Mouse (Mus musculus) liver, adult 10 weeks (tissue): ENCODE results near the gene Mrpl20. TPM values are rescaled to one million over a fixed set of nuclear protein-coding genes. Genes with fewer than 3 reads are reported as not detected.

Experiments used
- polyA plus RNA-seq: library from polyadenylated mRNA; stranded (reverse); fragments of 350-450 nt; fragmentation: Illumina TruSeq; extraction: RNeasy Lipid Tissue Mini Kit (QIAGEN cat#74804); gene quantifications from one replicate; pipeline ENCODE4 v1.2.3, GENCODE M21; 2014; ENCODE audit warnings: low read depth, low replicate concordance

Gene Mrpl20
- polyA plus RNA-seq = 46.8 TPM

DNA sequence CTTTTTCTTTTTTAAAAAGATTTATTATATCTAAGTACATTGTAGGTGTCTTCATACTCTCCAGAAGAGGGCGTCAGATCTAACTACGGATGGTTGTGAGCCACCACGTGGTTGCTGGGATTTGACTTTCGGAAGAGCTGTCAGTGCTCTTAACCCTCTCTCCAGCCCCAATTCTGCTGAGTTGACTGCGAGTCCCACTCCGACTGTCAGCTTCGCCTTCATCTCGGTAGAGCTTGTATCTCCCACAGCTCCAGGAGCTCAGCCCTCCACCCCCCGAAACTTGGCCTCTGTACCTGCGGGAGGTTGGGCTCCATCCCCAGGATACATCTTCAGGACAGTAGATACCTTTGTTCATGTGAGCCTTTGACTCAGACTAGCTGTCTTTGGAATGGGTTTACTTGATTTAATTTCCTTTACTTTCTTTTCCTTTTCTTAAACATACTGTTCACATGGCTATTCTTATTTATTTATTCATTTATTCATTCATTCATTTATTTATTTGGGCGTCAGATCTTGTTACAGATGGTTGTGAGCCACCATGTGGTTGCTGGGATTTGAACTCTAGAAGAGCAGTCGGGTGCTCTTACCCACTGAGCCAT is at the start of gene Mrpl20:
TSS of gene Mrpl20 (plus strand) at position 138 of the 599 bp plus-strand sequence.

DNA sequence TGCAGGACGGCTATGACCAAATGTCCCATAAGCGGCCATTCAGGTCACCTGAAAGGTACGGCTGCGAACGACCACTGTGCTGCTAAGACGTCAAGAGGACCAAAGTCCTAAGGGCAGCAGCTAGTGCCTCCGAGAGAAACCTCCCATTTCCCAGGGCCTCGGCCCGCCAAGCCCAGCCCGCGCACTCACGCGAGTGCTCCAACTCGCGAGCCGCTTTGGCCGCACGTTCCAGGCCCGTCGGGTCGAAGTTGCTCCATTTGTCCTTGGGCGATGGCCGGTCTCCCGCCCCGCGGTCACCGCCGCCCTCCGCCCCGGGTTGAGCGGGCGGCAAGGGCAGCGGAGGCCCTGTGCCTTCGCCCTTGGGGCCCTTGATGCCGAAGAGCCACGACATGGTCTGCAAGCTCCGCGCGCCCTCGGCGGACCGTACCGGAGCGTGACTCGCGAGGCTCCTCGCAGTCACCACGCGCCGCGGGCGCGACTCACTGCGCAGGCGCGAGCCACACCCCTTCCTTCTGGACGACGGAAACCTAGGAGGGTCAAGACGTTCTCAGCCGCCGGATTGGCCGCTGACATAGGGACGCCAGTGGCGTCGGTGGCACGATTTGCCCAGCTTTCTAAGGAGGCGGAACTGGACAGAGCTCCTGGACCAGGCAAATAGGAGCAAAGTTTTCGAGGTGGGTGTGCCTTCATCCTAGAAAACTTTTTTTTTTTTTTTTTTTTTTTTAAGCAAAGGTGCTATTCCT is 41.9 kb upstream of the Mrpl20 start, which contains the start of gene Atad3a:
TSS of gene Atad3a (minus strand) at position 481 of the 743 bp plus-strand sequence.

DNA sequence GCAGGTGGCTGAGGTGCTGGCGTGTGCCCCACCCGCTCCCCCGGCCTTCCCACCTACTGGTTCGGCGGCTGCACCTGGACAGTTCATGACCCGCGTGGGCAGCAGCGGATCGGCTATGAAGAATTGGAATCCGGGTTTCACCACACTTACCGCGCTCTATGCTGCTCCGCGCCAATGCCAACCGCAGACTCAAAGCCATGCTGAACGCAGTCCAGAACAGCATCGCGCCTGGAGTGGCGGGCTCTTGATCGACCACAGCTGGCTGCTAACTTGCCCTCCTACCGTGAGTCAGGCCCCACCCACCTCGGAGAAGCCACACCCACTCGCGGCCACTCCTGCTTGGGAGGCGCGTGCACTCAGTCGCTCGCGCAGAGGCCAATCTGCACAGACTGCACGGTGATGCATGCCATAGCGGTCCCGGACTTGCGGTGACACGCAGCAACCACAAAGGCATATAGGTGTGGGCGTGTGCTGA is 28.4 kb upstream of the Mrpl20 start, which contains the start of gene Vwa1:
TSS of gene Vwa1 (minus strand) at position 419 of the 475 bp plus-strand sequence.

DNA sequence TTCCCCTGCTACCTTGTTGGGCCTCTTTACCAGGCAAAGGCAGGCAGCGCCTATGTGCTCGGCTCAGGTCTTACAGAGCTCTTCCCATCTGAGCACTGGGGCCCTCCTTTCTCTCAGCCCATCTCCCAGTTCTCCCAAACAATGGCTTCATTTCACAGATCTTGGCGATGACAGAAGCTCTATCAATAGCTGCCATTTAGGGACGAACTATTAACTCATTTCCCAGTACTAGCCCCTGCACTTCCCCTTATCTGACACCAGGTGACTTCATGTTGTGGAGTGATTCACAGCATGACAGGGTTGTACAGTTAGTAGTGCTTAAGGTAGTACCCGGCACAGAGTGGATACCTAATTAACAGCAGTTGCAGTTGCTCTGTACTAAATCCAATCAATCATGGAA is 16.9 kb upstream of the Mrpl20 start, which contains the start of gene Tmem88b:
TSS of gene Tmem88b (minus strand) at position 56 of the 400 bp plus-strand sequence.

DNA sequence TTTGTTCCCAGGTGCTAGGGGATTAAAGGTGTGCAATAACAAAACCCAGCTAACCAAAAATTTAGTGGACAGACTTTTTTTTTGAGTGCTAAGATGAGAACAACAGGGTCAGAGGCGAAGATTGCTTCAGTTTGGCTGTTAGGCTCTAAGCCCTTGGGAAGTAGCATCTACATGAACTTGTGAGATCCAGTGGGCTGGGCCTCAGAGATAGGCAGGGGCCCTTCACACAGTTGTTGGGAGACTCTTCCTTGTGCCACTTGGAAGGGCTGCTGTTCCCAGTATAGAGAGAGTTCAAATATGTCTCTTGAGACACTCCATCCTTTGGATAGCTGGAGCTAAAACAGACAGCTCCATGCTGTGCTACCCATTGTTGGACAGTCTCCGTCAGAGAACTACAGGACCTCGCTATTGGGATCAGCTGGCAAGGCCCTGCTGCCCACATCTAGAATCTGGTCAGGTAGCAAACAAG is 12.6 kb upstream of the Mrpl20 start, which contains the start of gene Ankrd65:
TSS of gene Ankrd65 (plus strand) at position 419 of the 469 bp plus-strand sequence.

DNA sequence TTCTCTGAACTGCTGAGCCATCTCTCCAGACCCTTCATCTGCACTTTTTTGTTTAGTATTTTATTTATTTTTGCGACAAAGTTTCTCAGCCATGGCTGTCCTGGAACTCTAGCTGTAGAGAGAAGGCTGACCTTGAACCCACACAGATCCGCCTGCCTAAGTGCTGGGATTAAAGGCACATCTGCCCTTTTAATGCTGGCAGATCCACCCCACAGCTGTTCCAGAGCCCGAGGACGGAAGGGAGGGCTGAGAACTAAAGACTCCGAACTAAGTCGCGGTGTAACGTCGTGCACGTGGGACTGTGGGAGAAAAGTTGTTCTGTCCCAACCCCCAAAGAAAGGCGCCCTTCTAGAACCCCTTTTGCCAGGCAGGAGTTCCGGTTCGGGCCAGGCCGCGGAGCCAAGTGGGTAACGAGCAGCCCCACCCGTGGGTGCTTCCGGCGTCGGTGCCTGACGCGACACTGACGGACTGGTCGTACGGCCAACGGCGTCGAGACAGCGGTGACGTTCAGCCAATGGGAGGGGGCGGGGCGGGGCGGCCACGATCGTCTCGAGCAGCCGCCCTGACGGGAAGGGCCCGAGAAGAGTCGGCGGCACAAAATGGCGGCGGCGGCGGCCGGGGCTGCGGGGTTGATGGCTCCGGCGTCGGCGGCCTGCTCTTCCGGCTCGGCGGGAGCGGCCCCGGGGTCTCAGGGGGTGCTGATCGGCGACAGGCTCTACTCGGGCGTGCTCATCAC is 9.4 kb downstream of the Mrpl20 start, which contains the start of gene Ccnl2:
TSS of gene Ccnl2 (plus strand) at position 561 of the 736 bp plus-strand sequence.

DNA sequence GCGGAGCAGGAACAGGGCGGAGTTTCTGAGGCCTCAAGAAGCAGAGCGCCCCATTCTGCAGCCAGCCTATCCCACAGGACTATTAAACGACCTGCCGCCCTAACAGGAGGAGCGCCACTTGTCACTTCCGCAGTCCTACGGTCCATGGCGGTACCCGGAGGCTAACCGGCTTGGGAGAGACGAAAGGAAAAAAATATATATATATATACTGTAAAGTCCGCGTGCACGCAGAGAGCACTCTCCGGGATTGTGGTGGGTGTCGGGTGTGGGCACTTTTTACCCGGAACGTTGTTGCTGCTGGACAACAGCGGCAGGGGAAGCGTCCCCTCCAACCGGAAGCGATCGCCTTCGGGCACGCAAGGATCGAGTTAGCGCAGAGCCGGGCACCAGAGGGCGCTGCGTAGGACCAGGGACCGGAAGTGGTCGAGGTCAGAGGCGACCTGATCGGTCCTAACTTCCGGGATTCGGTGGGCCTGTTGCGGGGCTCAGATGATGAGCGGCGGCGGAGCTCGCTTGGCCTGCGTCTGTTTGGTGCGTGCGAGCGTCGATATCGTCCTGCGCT is 28.6 kb downstream of the Mrpl20 start, which contains the start of gene Aurkaip1:
TSS of gene Aurkaip1 (plus strand) at position 68 of the 562 bp plus-strand sequence.

DNA sequence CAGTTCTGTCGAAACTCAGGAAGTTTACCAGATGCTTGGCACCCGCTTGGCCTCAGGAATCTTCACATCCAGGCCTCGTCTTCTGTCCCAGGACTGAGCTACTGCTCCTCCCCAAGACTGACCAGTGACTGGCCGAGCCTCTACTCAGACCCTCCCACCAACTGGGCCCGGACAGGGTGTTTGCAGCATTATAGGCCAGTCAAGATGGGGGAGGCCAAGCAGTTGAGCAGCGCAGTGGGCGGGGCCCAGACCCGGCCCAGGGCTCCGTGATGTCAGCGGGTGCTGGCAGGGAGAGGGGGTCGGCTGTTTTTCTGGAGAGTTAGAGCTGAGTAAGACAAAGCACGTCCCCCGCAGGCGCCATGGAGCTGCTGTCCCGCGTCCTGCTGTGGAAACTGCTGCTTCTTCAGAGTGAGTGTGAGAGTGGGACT is 36.8 kb downstream of the Mrpl20 start, which contains the start of gene Mxra8:
TSS of gene Mxra8 (plus strand) at position 198 of the 428 bp plus-strand sequence.

DNA sequence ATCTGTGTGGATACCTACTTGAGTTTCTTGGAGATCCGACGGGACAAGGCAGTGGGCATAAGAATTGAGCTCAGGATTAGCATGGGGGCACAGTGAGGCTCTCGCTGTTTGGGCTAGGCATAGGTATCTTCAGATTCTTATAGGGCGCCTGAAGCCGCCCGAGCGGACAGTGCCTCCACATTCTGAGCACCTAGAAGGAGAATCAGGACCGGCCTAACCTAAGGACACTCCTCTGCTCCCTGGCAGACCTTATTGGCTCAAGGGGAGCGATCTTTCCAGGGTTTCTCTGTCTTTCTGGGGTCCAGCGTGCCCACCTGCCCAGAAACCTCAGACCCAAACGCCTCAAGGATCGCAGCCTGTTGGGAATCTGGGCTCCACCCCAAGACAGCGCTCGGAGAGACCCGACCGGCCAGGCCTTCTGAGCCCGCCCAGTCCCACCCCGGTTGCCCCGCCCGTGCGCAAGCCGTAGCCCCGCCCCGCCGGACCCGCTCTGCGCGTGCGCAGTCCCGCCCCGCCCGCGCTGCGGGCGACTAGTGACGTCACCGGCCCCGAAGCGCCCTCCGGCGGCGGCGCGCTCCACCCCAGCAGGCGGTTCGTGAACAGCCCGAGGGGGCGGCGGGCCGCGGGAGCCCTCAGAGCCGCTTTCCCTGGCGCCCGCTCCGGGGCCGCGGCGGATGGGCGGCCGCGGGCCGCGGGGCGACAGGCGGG is 44.3 kb downstream of the Mrpl20 start, which contains the start of gene Dvl1:
TSS of gene Dvl1 (plus strand) at position 532 of the 708 bp plus-strand sequence.

Other genes with a start within 250 kb of the Mrpl20 start
- 62.2 TPM for gene Nadk, start 240.5 kb upstream of the Mrpl20 start, polyA plus RNA-seq
- gene Slc35e2, start 201.5 kb upstream of the Mrpl20 start, polyA plus RNA-seq = 30.8 TPM
- gene Cdk11b, start 178.0 kb upstream of the Mrpl20 start, polyA plus RNA-seq = 28.7 TPM
- not detected for gene Gm10563, start 157.5 kb upstream of the Mrpl20 start, polyA plus RNA-seq
- 0.26 TPM for gene Mmp23, start 149.5 kb upstream of the Mrpl20 start, polyA plus RNA-seq
- gene Mib2, start 133.7 kb upstream of the Mrpl20 start, polyA plus RNA-seq = 0.87 TPM
- not detected for gene Fndc10, start 108.5 kb upstream of the Mrpl20 start, polyA plus RNA-seq
- 50.5 TPM for gene Ssu72, start 98.1 kb upstream of the Mrpl20 start, polyA plus RNA-seq
- gene Tmem240, start 68.1 kb upstream of the Mrpl20 start, polyA plus RNA-seq = not detected
- 11.7 TPM for gene Atad3a, start 41.8 kb upstream of the Mrpl20 start, polyA plus RNA-seq
- 0.11 TPM for gene Vwa1, start 28.2 kb upstream of the Mrpl20 start, polyA plus RNA-seq
- gene Tmem88b, start 17.0 kb upstream of the Mrpl20 start, polyA plus RNA-seq = 1.9 TPM
- not detected for gene Ankrd65, start 12.4 kb upstream of the Mrpl20 start, polyA plus RNA-seq
- 60.9 TPM for gene Ccnl2, start 9.6 kb downstream of the Mrpl20 start, polyA plus RNA-seq
- 7.5 TPM for gene Aurkaip1, start 28.4 kb downstream of the Mrpl20 start, polyA plus RNA-seq
- gene Mxra8, start 36.8 kb downstream of the Mrpl20 start, polyA plus RNA-seq = 11.4 TPM
- 3.9 TPM for gene Dvl1, start 44.5 kb downstream of the Mrpl20 start, polyA plus RNA-seq
- not detected for gene Tas1r3, start 60.5 kb downstream of the Mrpl20 start, polyA plus RNA-seq
- 5.9 TPM for gene Cptp, start 66.6 kb downstream of the Mrpl20 start, polyA plus RNA-seq
- gene Ints11, start 66.7 kb downstream of the Mrpl20 start, polyA plus RNA-seq = 2.7 TPM
- gene Pusl1, start 88.9 kb downstream of the Mrpl20 start, polyA plus RNA-seq = 2.5 TPM
- 0.08 TPM for gene Acap3, start 88.9 kb downstream of the Mrpl20 start, polyA plus RNA-seq
- gene Ube2j2, start 141.0 kb downstream of the Mrpl20 start, polyA plus RNA-seq = 41.7 TPM
- not detected for gene C1qtnf12, start 159.4 kb downstream of the Mrpl20 start, polyA plus RNA-seq
- 1.3 TPM for gene B3galt6, start 189.8 kb downstream of the Mrpl20 start, polyA plus RNA-seq
- gene Sdf4, start 190.0 kb downstream of the Mrpl20 start, polyA plus RNA-seq = 98.4 TPM
- not detected for gene Tnfrsf4, start 211.0 kb downstream of the Mrpl20 start, polyA plus RNA-seq
- not detected for gene Tnfrsf18, start 223.3 kb downstream of the Mrpl20 start, polyA plus RNA-seq